Mouse (Mus musculus) thymus, adult 2 months (tissue): ENCODE data around the gene Hus1. TPM values are rescaled to one million over a fixed set of nuclear protein-coding genes. Genes with fewer than 3 reads are reported as not detected.

Experiments used
- DNase-seq: peaks from one replicate; pipeline ENCODE4 v3.0.0; 2021
- H3K27ac ChIP-seq: fragments of 200-500 bp; 2 replicates; pipeline ENCODE4 v1.5.1; 2012; ENCODE audit warnings: low read length, control low read depth; ENCODE audit not compliant: control insufficient read depth, insufficient read depth
- H3K27me3 ChIP-seq: fragments of 200-500 bp; 2 replicates; pipeline ENCODE4 v1.6.1; 2012; ENCODE audit warnings: mild to moderate bottlenecking, low read length, moderate library complexity, mixed read lengths; ENCODE audit not compliant: control insufficient read depth, insufficient read depth
- H3K36me3 ChIP-seq: fragments of 200-500 bp; 2 replicates; pipeline ENCODE4 v1.6.1; 2012; ENCODE audit warnings: mild to moderate bottlenecking, low read length, moderate library complexity; ENCODE audit not compliant: control insufficient read depth, insufficient read depth
- H3K4me1 ChIP-seq: fragments of 200-500 bp; replicated peaks from 2 replicates; pipeline ENCODE4 v1.6.1; 2012; ENCODE audit warnings: low read length; ENCODE audit not compliant: control insufficient read depth, insufficient read depth
- H3K4me3 ChIP-seq: fragments of 200-500 bp; 2 replicates; pipeline ENCODE4 v1.5.1; 2012; ENCODE audit warnings: mild to moderate bottlenecking, low read length, control low read depth, moderate library complexity; ENCODE audit not compliant: control insufficient read depth, insufficient read depth
- CTCF ChIP-seq: fragments of 200-500 bp; IDR thresholded peaks from 2 replicates; pipeline ENCODE4 v1.5.1; 2012; ENCODE audit warnings: mild to moderate bottlenecking, control low read depth, low read length, moderate library complexity, borderline replicate concordance; ENCODE audit not compliant: control insufficient read depth, poor library complexity, insufficient read depth; ENCODE audit errors: extremely low read depth
- POLR2A ChIP-seq: fragments of 200-500 bp; IDR thresholded peaks from 2 replicates; pipeline ENCODE4 v1.6.1; 2012; ENCODE audit warnings: mild to moderate bottlenecking, low read length, control low read depth, moderate library complexity; ENCODE audit not compliant: control insufficient read depth, poor library complexity, insufficient read depth; ENCODE audit errors: extremely low read depth
- WGBS: fragments of 180-500 bp; shearing (Covaris S2); methylation state at CpG from one replicate; pipeline ENCODE4 v1.1.7; 2018; 5-methylcytosine and 5-hydroxymethylcytosine counted together
- polyA plus RNA-seq: library from polyadenylated mRNA; depleted of rRNA; stranded (reverse); fragments of >200 nt; gene quantifications from 2 replicates; pipeline ENCODE4 v1.2.3, GENCODE M21; 2012; rRNA removed

The Hus1 gene
- 13.9 and 14.2 TPM in 2 replicates for polyA plus RNA-seq

DNA sequence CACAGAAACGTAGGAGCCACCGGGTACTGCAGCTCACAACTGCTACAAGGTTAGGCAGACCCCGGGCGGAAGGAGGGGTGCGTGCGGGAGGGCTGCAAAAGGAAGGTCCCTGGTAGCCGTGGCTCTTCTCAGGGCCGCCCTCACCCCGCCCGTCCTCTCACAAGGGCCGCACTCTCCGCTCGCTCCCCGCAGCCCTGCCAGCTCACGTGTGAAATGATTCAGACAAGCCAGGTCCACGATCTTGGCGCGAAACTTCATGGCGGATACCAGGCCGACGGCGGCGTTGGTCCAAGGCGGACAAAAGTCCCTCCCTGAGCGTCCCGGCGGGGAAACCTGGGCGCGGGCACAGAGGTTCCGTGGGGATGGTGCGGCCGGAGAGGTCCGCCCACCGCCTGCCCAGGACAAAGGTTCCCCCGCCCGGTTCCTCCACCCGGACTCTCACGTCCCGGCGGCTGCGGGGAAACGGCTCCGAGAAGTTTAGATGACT lies at the start of gene Hus1:
Hus1 (minus strand) TSS at position 339 of the 487 bp plus-strand sequence.
- H3K36me3 ChIP-seq, result peaks cover under 1% of the 10 kb centered on the region
- H3K27me3 ChIP-seq, result no peaks in the 10 kb centered on the region
- DNase-seq, result peak; percentile 79
- H3K4me1 ChIP-seq, result no peaks in the 10 kb centered on the region
- H3K4me3 ChIP-seq, result peak within 1 kb of the TSS; percentile 76
- TF ChIP-seq POLR2A (no peak; the same call in 1 of the 2 replicates), CTCF (no peak)
- WGBS, result under 1% methylated on average over 43 of the region's 43 CpGs
- peak within 1 kb of the TSS; percentile 13 for H3K27ac ChIP-seq

DNA sequence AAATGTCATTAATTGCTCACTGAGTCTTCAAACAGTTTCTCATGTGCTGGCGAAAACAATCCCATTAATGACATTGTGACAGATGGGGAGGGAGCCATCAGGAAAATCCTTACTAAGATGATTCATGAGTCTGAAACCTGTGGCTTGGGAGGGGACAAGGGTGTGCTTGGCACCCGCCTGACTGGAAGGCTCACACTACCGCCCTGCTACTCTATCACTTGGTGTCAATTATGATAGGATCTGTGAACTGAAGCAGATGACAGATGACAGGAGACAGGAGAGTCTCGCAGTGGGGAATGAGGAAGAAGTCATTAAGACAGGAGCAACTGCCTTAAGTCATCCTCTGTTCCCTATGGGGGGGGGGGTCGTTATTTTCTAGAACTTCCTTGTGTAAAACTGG lies 49.5 kb upstream of the Hus1 start:
- no peak for TF ChIP-seq CTCF
- TF ChIP-seq POLR2A, result no peak

GRCm38 (mm10) chr11:9060029-9060428 lies 49.0 kb upstream of the Hus1 start:
- 0 out of 2 replicates have a peak, but pooled peaks cover 5% of the 10 kb centered on the region for H3K4me1 ChIP-seq
- no peak overlapping the region for H3K27ac ChIP-seq
- TF ChIP-seq POLR2A (no peak), CTCF (no peak)
- DNase-seq, result no peak
- no peaks in the 10 kb centered on the region for H3K36me3 ChIP-seq
- no peak overlapping the region for H3K4me3 ChIP-seq
- H3K27me3 ChIP-seq, result no peaks in the 10 kb centered on the region
- 8% methylated on average over 1 of the region's 1 CpGs for WGBS

More for the DNA sequence above, 49.5 kb upstream of the Hus1 start:
- Histone ChIP-seq H3K36me3 (no peaks in the 10 kb centered on the region), H3K4me3 (no peak overlapping the region), H3K27me3 (no peaks in the 10 kb centered on the region), H3K4me1 (0 out of 2 replicates have a peak, but pooled peaks cover 5% of the 10 kb centered on the region), H3K27ac (no peak overlapping the region)
- WGBS, result 22% methylated on average over 5 of the region's 5 CpGs
- DNase-seq, result no peak

- TF ChIP-seq CTCF (no peak), POLR2A (no peak)
Measured at GRCm38 (mm10) chr11:9057711-9058110, 46.7 kb upstream of the Hus1 start.

GRCm38 (mm10) chr11:9056937-9057336 lies 45.9 kb upstream of the Hus1 start:
- Histone ChIP-seq H3K27ac (no peak overlapping the region), H3K4me3 (no peak overlapping the region), H3K27me3 (no peaks in the 10 kb centered on the region), H3K4me1 (0 out of 2 replicates have a peak, but pooled peaks cover 5% of the 10 kb centered on the region), H3K36me3 (no peaks in the 10 kb centered on the region)
- no peak for DNase-seq
- no peak for TF ChIP-seq CTCF
- TF ChIP-seq POLR2A, result no peak
- 59% methylated on average over 2 of the region's 2 CpGs for WGBS

More at GRCm38 (mm10) chr11:9057711-9058110, 46.7 kb upstream of the Hus1 start:
- H3K4me3 ChIP-seq, result no peak overlapping the region
- no peaks in the 10 kb centered on the region for H3K36me3 ChIP-seq
- H3K4me1 ChIP-seq, result 0 out of 2 replicates have a peak, but pooled peaks cover 5% of the 10 kb centered on the region
- no peaks in the 10 kb centered on the region for H3K27me3 ChIP-seq
- H3K27ac ChIP-seq, result no peak overlapping the region
- WGBS, result 93% methylated on average over 4 of the region's 4 CpGs
- no peak for DNase-seq

DNA sequence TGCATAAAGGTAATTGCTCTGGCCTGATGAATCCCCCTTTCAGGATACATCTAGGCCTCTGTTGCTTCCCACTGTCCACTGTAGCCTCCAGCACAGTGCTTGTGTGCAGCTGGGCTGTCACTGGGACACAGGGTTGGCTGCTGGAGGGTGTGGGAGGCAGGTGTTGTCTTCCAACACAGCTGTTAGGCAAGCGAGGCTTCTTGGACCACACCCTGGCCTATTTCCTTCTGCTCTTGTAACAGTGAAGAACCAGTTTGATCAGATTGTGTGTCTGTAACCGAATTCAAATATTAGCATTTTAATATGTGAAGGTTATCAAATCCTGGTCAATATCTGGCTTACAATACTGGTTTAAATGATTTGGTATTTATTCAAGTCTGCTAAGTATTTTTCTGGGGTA lies 40.9 kb upstream of the Hus1 start:
- H3K27ac ChIP-seq, result no peak overlapping the region

GRCm38 (mm10) chr11:9050241-9050640 lies 39.2 kb upstream of the Hus1 start:
- WGBS, result 90% methylated on average over 4 of the region's 4 CpGs
- Histone ChIP-seq H3K4me1 (peaks cover 9% of the 10 kb centered on the region), H3K27me3 (no peaks in the 10 kb centered on the region; the same call in 1 of the 2 replicates), H3K4me3 (no peak overlapping the region), H3K27ac (no peak overlapping the region), H3K36me3 (no peaks in the 10 kb centered on the region)
- DNase-seq, result no peak
- TF ChIP-seq CTCF, result no peak
- no peak for TF ChIP-seq POLR2A

More for the DNA sequence above, 40.9 kb upstream of the Hus1 start:
- DNase-seq, result no peak
- TF ChIP-seq POLR2A, result no peak
- TF ChIP-seq CTCF, result no peak
- no peaks in the 10 kb centered on the region; the same call in 1 of the 2 replicates for H3K27me3 ChIP-seq
- H3K36me3 ChIP-seq, result no peaks in the 10 kb centered on the region
- H3K4me3 ChIP-seq, result no peak overlapping the region
- WGBS, result 63% methylated on average over 2 of the region's 2 CpGs
- peaks cover 9% of the 10 kb centered on the region for H3K4me1 ChIP-seq
